Mouse (Mus musculus): ENCODE data around the gene Tapbp. TPM values are rescaled to one million over a fixed set of nuclear protein-coding genes. Genes with fewer than 3 reads are reported as not detected.
A peak's percentile ranks its signal among the peaks of the same experiment; 100 is the strongest.
"Not testable (repeated sequence)": the region's sequence is repeated elsewhere in the genome, so short reads cannot be mapped to it uniquely, and the experiment has no call there.

The Tapbp gene
- 44.3 and 61.3 TPM in 2 replicates for polyA plus RNA-seq (2015; fragmentation: Nextera tagmentation; extraction: Ambion mirVana)

- 0% methylated on average over 28 of the region's 34 CpGs for WGBS
- H3K4me1 ChIP-seq (replicated peaks), result peaks cover 41% of the 10 kb centered on the region
Observed at GRCm38 (mm10) chr17:33915671-33916250, at the start of gene Tapbp, which contains the start of gene Zbtb22. TSS of gene Tapbp (plus strand) at chr17:33915899. TSS of gene Zbtb22 (plus strand) at chr17:33915904.

GRCm38 (mm10) chr17:33873537-33873936 lies 42.2 kb upstream of the Tapbp start, which contains the start of gene Gm7029:
TSS of gene Gm7029 (plus strand) at chr17:33873837.
- H3K4me1 ChIP-seq (replicated peaks); ATAC-seq (replicated peaks; ENCODE audit: insufficient number of reproducible peaks, insufficient read depth, low FRiP score, low read depth): not testable (repeated sequence)
- WGBS, result 71% methylated on average over 3 of the region's 12 CpGs

More at GRCm38 (mm10) chr17:33915671-33916250, at the start of gene Tapbp, which contains the start of gene Zbtb22:
- peak; percentile 90 for ATAC-seq (replicated peaks; ENCODE audit: insufficient number of reproducible peaks, insufficient read depth, low FRiP score, low read depth)
- Histone ChIP-seq H3K9me3 (replicated peaks) (no peaks in the 10 kb centered on the region), H3K9ac (peak within 1 kb of the TSS; percentile 57), H3K4me3 (peak within 1 kb of the TSS; percentile 66), H3K27me3 (no peaks in the 10 kb centered on the region), H3K27ac (peak within 1 kb of the TSS; percentile 85), H3K36me3 (peaks cover 39% of the 10 kb centered on the region), H3K4me2 (peak within 1 kb of the TSS; percentile 78)

DNA sequence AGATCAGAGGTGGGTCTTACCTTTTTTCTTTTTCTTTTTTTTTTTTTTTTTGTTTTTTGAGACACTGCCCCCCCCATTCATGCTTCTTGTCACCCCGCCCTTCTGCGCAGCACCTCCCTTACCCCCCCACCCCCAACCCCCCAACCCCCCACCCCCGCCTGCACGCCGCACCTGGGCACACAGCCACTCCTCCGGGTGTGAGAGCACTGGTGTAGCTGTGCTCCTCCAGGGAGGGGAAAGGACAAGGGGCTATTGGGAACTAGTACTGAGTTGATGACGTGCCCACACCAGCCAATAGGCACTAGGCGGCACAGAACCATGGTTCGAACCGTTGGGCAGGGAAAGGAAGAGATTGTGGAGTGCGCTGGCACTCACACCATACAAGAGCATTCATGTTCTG lies 41.3 kb upstream of the Tapbp start:
- H3K36me3 ChIP-seq, result peaks cover 19% of the 10 kb centered on the region; the same call in 1 of the 2 replicates
- H3K9ac ChIP-seq, result no peak overlapping the region
- WGBS, result 83% methylated on average over 6 of the region's 11 CpGs
- H3K27ac ChIP-seq, result no peak overlapping the region
- no peaks in the 10 kb centered on the region for H3K27me3 ChIP-seq
- no peaks in the 10 kb centered on the region for H3K9me3 ChIP-seq (replicated peaks)
- H3K4me1 ChIP-seq (replicated peaks), result no peaks in the 10 kb centered on the region
- H3K4me2 ChIP-seq, result no peak overlapping the region
- no peak overlapping the region for H3K4me3 ChIP-seq
- ATAC-seq (replicated peaks; ENCODE audit: insufficient number of reproducible peaks, insufficient read depth, low FRiP score, low read depth), result no peak

More at GRCm38 (mm10) chr17:33873537-33873936, 42.2 kb upstream of the Tapbp start, which contains the start of gene Gm7029:
- H3K9me3 ChIP-seq (replicated peaks); H3K4me3 ChIP-seq; H3K9ac ChIP-seq; H3K27me3 ChIP-seq; H3K27ac ChIP-seq; H3K4me2 ChIP-seq: not testable (repeated sequence)
- H3K36me3 ChIP-seq, result peaks cover 19% of the 10 kb centered on the region; the same call in 1 of the 2 replicates

GRCm38 (mm10) chr17:33875797-33876196 lies 39.9 kb upstream of the Tapbp start:
- H3K9ac ChIP-seq; H3K4me3 ChIP-seq; H3K9me3 ChIP-seq (replicated peaks); H3K27me3 ChIP-seq; ATAC-seq (replicated peaks; ENCODE audit: insufficient number of reproducible peaks, insufficient read depth, low FRiP score, low read depth); H3K27ac ChIP-seq; H3K4me1 ChIP-seq (replicated peaks); H3K4me2 ChIP-seq: not testable (repeated sequence)
- 78% methylated on average over 5 of the region's 5 CpGs for WGBS
- H3K36me3 ChIP-seq, result peaks cover 23% of the 10 kb centered on the region; the same call in 1 of the 2 replicates

- WGBS, result 92% methylated on average over 10 of the region's 11 CpGs
- ATAC-seq (replicated peaks; ENCODE audit: insufficient number of reproducible peaks, insufficient read depth, low FRiP score, low read depth), result not testable (repeated sequence)
Observed at GRCm38 (mm10) chr17:33884320-33884719, 31.4 kb upstream of the Tapbp start.

GRCm38 (mm10) chr17:33887802-33888201 lies 27.9 kb upstream of the Tapbp start:
- 33% methylated on average over 2 of the region's 2 CpGs for WGBS
- ATAC-seq (replicated peaks; ENCODE audit: insufficient number of reproducible peaks, insufficient read depth, low FRiP score, low read depth); H3K4me2 ChIP-seq: not testable (repeated sequence)

More at GRCm38 (mm10) chr17:33884320-33884719, 31.4 kb upstream of the Tapbp start:
- not testable (repeated sequence) for H3K9me3 ChIP-seq (replicated peaks); H3K4me2 ChIP-seq; H3K4me3 ChIP-seq; H3K27me3 ChIP-seq; H3K9ac ChIP-seq; H3K27ac ChIP-seq
- Histone ChIP-seq H3K36me3 (peaks cover 23% of the 10 kb centered on the region; the same call in 1 of the 2 replicates), H3K4me1 (replicated peaks) (peaks cover 15% of the 10 kb centered on the region)

GRCm38 (mm10) chr17:33888230-33888629 lies 27.5 kb upstream of the Tapbp start:
- not testable (repeated sequence) for H3K9me3 ChIP-seq (replicated peaks); H3K36me3 ChIP-seq; H3K27me3 ChIP-seq; H3K27ac ChIP-seq; ATAC-seq (replicated peaks; ENCODE audit: insufficient number of reproducible peaks, insufficient read depth, low FRiP score, low read depth); H3K4me3 ChIP-seq; H3K9ac ChIP-seq
- Histone ChIP-seq H3K4me1 (replicated peaks) (peaks cover 16% of the 10 kb centered on the region), H3K4me2 (peak overlapping the region; percentile 72; the same call in 1 of the 2 replicates)

More at GRCm38 (mm10) chr17:33887802-33888201, 27.9 kb upstream of the Tapbp start:
- not testable (repeated sequence) for H3K9me3 ChIP-seq (replicated peaks); H3K4me3 ChIP-seq; H3K9ac ChIP-seq; H3K36me3 ChIP-seq; H3K27ac ChIP-seq; H3K27me3 ChIP-seq
- peaks cover 16% of the 10 kb centered on the region for H3K4me1 ChIP-seq (replicated peaks)

DNA sequence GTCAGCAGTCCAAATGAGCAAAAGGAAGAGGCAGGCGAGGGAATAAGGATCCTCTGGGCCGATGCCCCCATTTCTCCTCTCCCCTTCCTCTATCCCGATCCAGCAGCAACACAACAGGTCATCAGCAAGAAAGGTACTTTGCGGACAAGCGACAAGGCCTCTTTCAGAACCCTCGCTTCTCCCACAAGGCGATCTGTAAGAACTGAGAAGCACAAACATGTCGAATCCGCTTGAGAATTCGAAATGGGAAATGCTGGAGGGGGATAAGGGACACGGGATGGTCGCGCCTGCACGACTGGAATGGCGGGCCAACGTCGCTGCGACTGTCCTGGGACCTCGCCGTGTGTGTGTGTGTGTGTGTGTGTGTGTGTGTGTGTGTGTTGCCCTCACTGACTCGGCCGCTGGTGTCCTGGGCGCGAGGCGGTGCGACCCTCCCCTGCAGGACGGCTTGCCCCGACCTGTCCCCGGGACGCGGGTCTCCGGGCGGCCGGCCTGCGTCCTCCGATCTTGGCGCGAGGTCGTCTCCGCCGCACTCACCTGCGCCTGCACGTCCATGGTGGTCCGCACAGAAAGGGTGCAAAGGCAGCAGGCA lies 25.7 kb upstream of the Tapbp start:
- H3K36me3 ChIP-seq; H3K9me3 ChIP-seq (replicated peaks); H3K27me3 ChIP-seq; ATAC-seq (replicated peaks; ENCODE audit: insufficient number of reproducible peaks, insufficient read depth, low FRiP score, low read depth): not testable (repeated sequence)
- peak overlapping the region; percentile 66 for H3K9ac ChIP-seq
- peaks cover 16% of the 10 kb centered on the region for H3K4me1 ChIP-seq (replicated peaks)
- WGBS, result 0% methylated on average over 38 of the region's 44 CpGs
- peak overlapping the region; percentile 58 for H3K27ac ChIP-seq
- H3K4me3 ChIP-seq, result peak overlapping the region; percentile 72
- H3K4me2 ChIP-seq, result peak overlapping the region; percentile 72

DNA sequence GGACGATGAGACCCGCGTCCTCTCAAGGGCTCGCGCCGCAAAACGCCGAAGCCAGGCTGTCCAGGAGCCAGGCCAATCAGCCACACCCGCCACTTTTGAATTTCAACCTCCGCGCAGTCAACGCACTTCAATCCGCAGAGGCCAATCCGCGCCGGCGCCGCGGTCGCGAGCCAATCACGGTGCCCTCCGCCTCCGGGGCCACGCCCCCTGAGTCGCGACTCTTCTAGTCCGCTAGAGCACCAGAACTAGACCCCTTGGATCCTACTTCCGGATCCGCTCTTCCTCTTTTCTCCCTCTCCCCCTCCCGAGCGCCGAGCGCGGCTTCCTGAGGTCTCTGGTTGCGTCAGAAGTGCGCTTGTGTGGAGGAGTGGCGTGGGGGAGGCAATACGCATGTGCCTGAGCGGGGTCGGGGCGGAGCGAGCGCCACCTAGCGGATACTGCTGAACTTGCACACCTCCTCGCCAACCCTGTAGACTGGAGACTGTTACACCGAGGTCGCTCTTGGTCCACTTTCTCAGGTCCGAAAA lies 25.1 kb upstream of the Tapbp start, which contains the start of gene Kifc1:
Gene Kifc1, minus strand, starts transcription at position 129 of the 527 bp plus-strand sequence.
- Histone ChIP-seq H3K9me3 (replicated peaks) (no peaks in the 10 kb centered on the region), H3K36me3 (peaks cover 4% of the 10 kb centered on the region; the same call in 1 of the 2 replicates), H3K9ac (peak within 1 kb of the TSS; percentile 66), H3K4me1 (replicated peaks) (peaks cover 16% of the 10 kb centered on the region), H3K4me2 (peak within 1 kb of the TSS; percentile 72), H3K27me3 (no peaks in the 10 kb centered on the region), H3K4me3 (peak within 1 kb of the TSS; percentile 72), H3K27ac (peak within 1 kb of the TSS; percentile 58)
- peak; percentile 99 for ATAC-seq (replicated peaks; ENCODE audit: insufficient number of reproducible peaks, insufficient read depth, low FRiP score, low read depth)
- WGBS, result under 1% methylated on average over 49 of the region's 49 CpGs

DNA sequence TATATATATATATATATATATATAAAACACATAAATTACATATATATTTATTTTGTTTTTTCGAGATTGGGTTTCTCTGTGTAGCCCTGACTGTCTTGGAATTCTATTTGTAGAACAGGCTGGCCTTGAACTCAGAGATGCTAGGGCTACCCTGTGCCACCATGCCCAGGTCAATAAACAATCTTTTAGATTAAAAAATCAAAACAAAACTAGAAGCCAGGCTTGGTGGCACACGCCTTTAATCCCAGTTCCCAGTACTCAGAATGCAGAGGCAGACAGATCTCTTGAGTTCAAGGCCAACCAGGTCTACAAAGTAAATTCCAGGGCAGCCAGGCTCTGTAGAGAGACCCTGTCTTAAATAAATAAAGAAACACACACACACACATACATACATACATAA lies 24.3 kb upstream of the Tapbp start:
- ATAC-seq (replicated peaks; ENCODE audit: insufficient number of reproducible peaks, insufficient read depth, low FRiP score, low read depth), result no peak
- no peaks in the 10 kb centered on the region for H3K27me3 ChIP-seq
- H3K27ac ChIP-seq, result no peak overlapping the region
- no peak overlapping the region for H3K4me3 ChIP-seq
- H3K4me1 ChIP-seq (replicated peaks), result peaks cover 16% of the 10 kb centered on the region
- WGBS, result 55% methylated on average over 2 of the region's 2 CpGs
- H3K9me3 ChIP-seq (replicated peaks), result no peaks in the 10 kb centered on the region
- H3K36me3 ChIP-seq, result no peaks in the 10 kb centered on the region
- H3K4me2 ChIP-seq, result no peak overlapping the region
- no peak overlapping the region for H3K9ac ChIP-seq

- H3K27ac ChIP-seq; H3K9me3 ChIP-seq (replicated peaks); H3K4me3 ChIP-seq; H3K27me3 ChIP-seq; H3K9ac ChIP-seq; H3K36me3 ChIP-seq; ATAC-seq (replicated peaks; ENCODE audit: insufficient number of reproducible peaks, insufficient read depth, low FRiP score, low read depth); H3K4me2 ChIP-seq: not testable (repeated sequence)
- 65% methylated on average over 6 of the region's 6 CpGs for WGBS
- peaks cover 16% of the 10 kb centered on the region for H3K4me1 ChIP-seq (replicated peaks)
Observed at GRCm38 (mm10) chr17:33891892-33892291, 23.8 kb upstream of the Tapbp start.
